Mouse (Mus musculus) left cerebral cortex, adult 11 months (tissue): ENCODE measurements around the gene Hist1h3h.
"Not testable (repeated sequence)": the region's sequence is repeated elsewhere in the genome, so short reads cannot be mapped to it uniquely, and the experiment has no call there.

Experiments used
- DNase-seq: peaks from one replicate; pipeline ENCODE4 v3.0.0; 2022; ENCODE audit warnings: low spot score

The Hist1h3h gene

GRCm38 (mm10) chr13:21727948-21728572 lies 10.6 kb downstream of the Hist1h3h start:
- DNase-seq, result no peak

GRCm38 (mm10) chr13:21729544-21729943 lies 12.1 kb downstream of the Hist1h3h start:
- DNase-seq, result no peak

- no peak for DNase-seq
Observed at GRCm38 (mm10) chr13:21733466-21733865, 16.0 kb downstream of the Hist1h3h start.

GRCm38 (mm10) chr13:21734010-21734905 lies 16.8 kb downstream of the Hist1h3h start:
- no peak for DNase-seq

- DNase-seq, result peak; percentile 77
Observed at GRCm38 (mm10) chr13:21734906-21735767, 17.7 kb downstream of the Hist1h3h start, which contains the start of gene Hist1h4j. TSS of gene Hist1h4j (plus strand) at chr13:21735064.

- DNase-seq, result no peak
Observed at GRCm38 (mm10) chr13:21745006-21745405, 27.5 kb downstream of the Hist1h3h start.

GRCm38 (mm10) chr13:21749387-21750158 lies 32.1 kb downstream of the Hist1h3h start:
- no peak for DNase-seq

- peak; percentile 91 for DNase-seq
Observed at GRCm38 (mm10) chr13:21750159-21751017, 32.9 kb downstream of the Hist1h3h start, which contains the start of gene Hist1h4k. TSS of gene Hist1h4k (minus strand) at chr13:21750505.

GRCm38 (mm10) chr13:21751417-21751816 lies 34.0 kb downstream of the Hist1h3h start:
- DNase-seq, result no peak

- DNase-seq, result no peak
Observed at GRCm38 (mm10) chr13:21751827-21752226, 34.4 kb downstream of the Hist1h3h start.

GRCm38 (mm10) chr13:21752356-21752755 lies 34.9 kb downstream of the Hist1h3h start:
- DNase-seq, result no peak

- DNase-seq, result no peak
Observed at GRCm38 (mm10) chr13:21753051-21753523, 35.6 kb downstream of the Hist1h3h start.

- DNase-seq, result peak; percentile 88
Observed at GRCm38 (mm10) chr13:21753524-21754285, 36.2 kb downstream of the Hist1h3h start, which contains the start of the genes Hist1h2ak and Hist1h2bn. TSS of gene Hist1h2ak (minus strand) at chr13:21753827. TSS of gene Hist1h2bn (plus strand) at chr13:21754123.

- not testable (repeated sequence) for DNase-seq
Observed at GRCm38 (mm10) chr13:21754294-21755001, 37.0 kb downstream of the Hist1h3h start.

- DNase-seq, result no peak
Observed at GRCm38 (mm10) chr13:21755707-21756106, 38.2 kb downstream of the Hist1h3h start.
